Mouse (Mus musculus) bone marrow macrophage, adult 2 months (primary cell): ENCODE measurements at regions not wholly inside any gene's neighbourhood (a gene's known extent, or its start where the extent isn't known, plus 50 kb on each side); places are given as distances from the start of the nearest gene placed in this dataset.

Experiments
- CTCF ChIP-seq: IDR thresholded peaks from 2 replicates; pipeline ENCODE4 v1.5.1; 2012; ENCODE audit warnings: low read depth, mild to moderate bottlenecking, low read length, moderate library complexity
- POLR2A ChIP-seq: IDR thresholded peaks from 2 replicates; pipeline ENCODE4 v1.6.1; 2012; ENCODE audit warnings: mild to moderate bottlenecking, low read depth, low read length, borderline replicate concordance

DNA sequence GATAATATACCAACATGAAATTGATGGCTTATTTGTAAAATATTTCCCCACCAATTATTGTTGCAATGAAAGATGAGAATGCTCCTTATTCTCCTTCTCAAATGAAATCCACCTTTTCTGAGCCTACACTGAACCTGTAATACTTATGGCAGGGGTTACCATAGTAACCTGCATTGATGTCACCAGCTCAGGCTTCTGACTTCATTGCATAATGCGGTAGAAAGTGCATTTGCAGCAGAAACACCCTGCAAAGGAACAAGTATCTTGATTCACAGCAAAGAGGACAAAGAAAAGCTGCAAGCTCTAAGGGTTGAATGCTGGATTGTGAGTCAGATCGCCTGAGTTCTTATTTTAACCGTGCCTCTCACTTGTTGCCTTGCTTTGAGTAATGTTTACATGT, 75.5 kb upstream of the Stxbp5 start:
- TF ChIP-seq CTCF (no peak), POLR2A (no peak)
